27 mouse cellular contexts compared by ENCODE assay signal in genomic region chr9:90695693-90696092, GRCm38 (mm10).
DNase-seq lines count a peak whose midpoint lies in the region; ATAC-seq and TF ChIP-seq lines count a peak whose summit lies in the region.
"Had no signal": no experiment of that assay in that cellular context is flagged by ENCODE, and none has a peak within 500 bp of the region (broad histone marks: within the 10 kb centered on the region; RNA-seq: fewer than 3 reads in every experiment).

No protein-coding gene starts in this region.

- H3K4me2 ChIP-seq in forebrain, embryonic 13.5 days = 0 out of 2 replicates have a peak overlapping the region, but pooled peaks have one; percentile 5
- H3K4me2 ChIP-seq in forebrain, postnatal 0 days (ENCODE audit: low read depth) = no peak overlapping the region
- H3K4me2 ChIP-seq in midbrain, embryonic 13.5 days (replicated peaks) = 0 out of 2 replicates have a peak overlapping the region, but pooled peaks have one; percentile 9
- H3K4me2 ChIP-seq in midbrain, embryonic 11.5 days = no peak overlapping the region
- H3K4me2 ChIP-seq: embryonic facial prominence, embryonic 12.5 days; heart, embryonic 13.5 days; limb, embryonic 13.5 days; liver, embryonic 11.5 days; lung, embryonic 15.5 days; midbrain, embryonic 12.5 days had no signal

- TF ChIP-seq CTCF in forebrain, postnatal 0 days (IDR thresholded peaks at IDR 0.05; ENCODE audit: low read depth) = no peak

- H3K9ac ChIP-seq in forebrain, embryonic 13.5 days = no peak overlapping the region
- no peak overlapping the region for H3K9ac ChIP-seq in forebrain, postnatal 0 days
- H3K9ac ChIP-seq in midbrain, embryonic 13.5 days (replicated peaks) = no peak overlapping the region
- no peak overlapping the region for H3K9ac ChIP-seq in midbrain, embryonic 11.5 days (ENCODE audit: low read length)
- H3K9ac ChIP-seq: embryonic facial prominence, embryonic 12.5 days; heart, embryonic 13.5 days; limb, embryonic 13.5 days; lung, embryonic 15.5 days; midbrain, embryonic 12.5 days had no signal

- H3K36me3 ChIP-seq in forebrain, embryonic 13.5 days (ENCODE audit: poor library complexity, severe bottlenecking) = no peaks in the 10 kb centered on the region
- H3K36me3 ChIP-seq in forebrain, postnatal 0 days (ENCODE audit: insufficient read depth) = no peaks in the 10 kb centered on the region
- no peaks in the 10 kb centered on the region for H3K36me3 ChIP-seq in midbrain, embryonic 13.5 days
- no peaks in the 10 kb centered on the region for H3K36me3 ChIP-seq in midbrain, embryonic 11.5 days (ENCODE audit: control insufficient read depth, insufficient read depth, low read length)
- H3K36me3 ChIP-seq: embryonic facial prominence, embryonic 12.5 days; heart, embryonic 13.5 days; limb, embryonic 13.5 days; lung, embryonic 15.5 days; midbrain, embryonic 12.5 days had no signal

- H3K4me1 ChIP-seq in forebrain, embryonic 13.5 days = peaks cover 27% of the 10 kb centered on the region
- no peaks in the 10 kb centered on the region for H3K4me1 ChIP-seq in forebrain, postnatal 0 days (ENCODE audit: insufficient read depth)
- H3K4me1 ChIP-seq in midbrain, embryonic 13.5 days (replicated peaks) = peaks cover 33% of the 10 kb centered on the region
- H3K4me1 ChIP-seq in midbrain, embryonic 11.5 days (ENCODE audit: control insufficient read depth, insufficient read depth, low read length) = peaks cover 14% of the 10 kb centered on the region
- H3K4me1 ChIP-seq: embryonic facial prominence, embryonic 12.5 days; heart, embryonic 13.5 days; limb, embryonic 13.5 days; lung, embryonic 15.5 days had no signal

- no peak for ATAC-seq in forebrain, embryonic 13.5 days
- ATAC-seq in forebrain, postnatal 0 days = no peak
- no peak for ATAC-seq in midbrain, embryonic 13.5 days
- ATAC-seq in midbrain, embryonic 11.5 days (ENCODE audit: low FRiP score) = no peak
- ATAC-seq: activated CD4-positive, CD25-positive, alpha-beta regulatory T cell, adult 4 months; intestine, embryonic 16.5 days had no signal

- DNase-seq in forebrain, postnatal 0 days = no peak
- no peak for DNase-seq in midbrain, embryonic 11.5 days (ENCODE audit: low spot score, missing footprints)
- peak; percentile 62 for DNase-seq in cerebellum, adult 9-10 months
- peak; percentile 51 to 61 for DNase-seq in cerebellum, postnatal 14 days
- DNase-seq in B cell, adult 2 months = no peak
- DNase-seq: adrenal gland, adult 2 months; embryo, embryonic 11 days; gastrocnemius, postnatal 25 days; heart, adult 11 months; heart, postnatal 10 days; kidney, adult 8-10 months; kidney, postnatal 4 days; right cerebral cortex, postnatal 4 days; thymus, adult 2 months; thymus, postnatal 36 days had no signal

- peaks cover 15% of the 10 kb centered on the region; the same call in 1 of the 2 replicates for H3K27me3 ChIP-seq in forebrain, embryonic 13.5 days
- H3K27me3 ChIP-seq in forebrain, postnatal 0 days (ENCODE audit: insufficient read depth, low read length) = peaks cover 8% of the 10 kb centered on the region; the same call in 1 of the 2 replicates
- H3K27me3 ChIP-seq in midbrain, embryonic 13.5 days = peaks cover 33% of the 10 kb centered on the region
- H3K27me3 ChIP-seq in midbrain, embryonic 11.5 days (ENCODE audit: control insufficient read depth, insufficient read depth, low read length) = peaks cover 13% of the 10 kb centered on the region
- H3K27me3 ChIP-seq: CH12.LX; embryonic facial prominence, embryonic 12.5 days; heart, embryonic 13.5 days; limb, embryonic 13.5 days; lung, embryonic 15.5 days had no signal

- H3K9me3 ChIP-seq in forebrain, embryonic 13.5 days (replicated peaks) = no peaks in the 10 kb centered on the region
- no peaks in the 10 kb centered on the region for H3K9me3 ChIP-seq in forebrain, postnatal 0 days (ENCODE audit: low read length)
- H3K9me3 ChIP-seq in midbrain, embryonic 13.5 days = no peaks in the 10 kb centered on the region
- H3K9me3 ChIP-seq in midbrain, embryonic 11.5 days (ENCODE audit: control insufficient read depth, low read length) = no peaks in the 10 kb centered on the region
- H3K9me3 ChIP-seq: embryonic facial prominence, embryonic 12.5 days; heart, embryonic 13.5 days; limb, embryonic 13.5 days; lung, embryonic 15.5 days; midbrain, embryonic 12.5 days had no signal

- WGBS in forebrain, embryonic 13.5 days = 68% methylated on average over 7 of the region's 7 CpGs
- 82% methylated on average over 7 of the region's 7 CpGs for WGBS in forebrain, postnatal 0 days
- WGBS in midbrain, embryonic 13.5 days = 71% methylated on average over 7 of the region's 7 CpGs
- WGBS in midbrain, embryonic 11.5 days = 75% methylated on average over 7 of the region's 7 CpGs

- no peak overlapping the region for H3K27ac ChIP-seq in forebrain, embryonic 13.5 days
- no peak overlapping the region for H3K27ac ChIP-seq in forebrain, postnatal 0 days (ENCODE audit: low read depth, low read length)
- H3K27ac ChIP-seq in midbrain, embryonic 13.5 days = no peak overlapping the region
- no peak overlapping the region for H3K27ac ChIP-seq in midbrain, embryonic 11.5 days (ENCODE audit: low read depth, low read length)
- H3K27ac ChIP-seq: embryonic facial prominence, embryonic 12.5 days; heart, embryonic 13.5 days; kidney, postnatal 0 days; limb, embryonic 13.5 days; lung, embryonic 15.5 days; midbrain, embryonic 12.5 days had no signal

- no peak overlapping the region for H3K4me3 ChIP-seq in forebrain, embryonic 13.5 days
- no peak overlapping the region for H3K4me3 ChIP-seq in forebrain, postnatal 0 days (ENCODE audit: low read depth, low read length)
- H3K4me3 ChIP-seq in midbrain, embryonic 13.5 days (replicated peaks) = no peak overlapping the region
- H3K4me3 ChIP-seq in midbrain, embryonic 11.5 days (ENCODE audit: low read depth, low read length) = no peak overlapping the region
- H3K4me3 ChIP-seq: embryonic facial prominence, embryonic 12.5 days; heart, embryonic 13.5 days; limb, embryonic 13.5 days; lung, embryonic 15.5 days; midbrain, embryonic 12.5 days had no signal

Comparison
In these comparisons a context has a peak if more than half of its experiments do, and no peak if none do; other contexts are left out.
1. H3K4me2 ChIP-seq: peak in forebrain, embryonic 13.5 days (single experiment) and midbrain, embryonic 13.5 days (single experiment); none in forebrain, postnatal 0 days (single experiment) and midbrain, embryonic 11.5 days (single experiment).
2. DNase-seq: peak in cerebellum, adult 9-10 months (single experiment) and cerebellum, postnatal 14 days (2 of 2); none in forebrain, postnatal 0 days (single experiment), midbrain, embryonic 11.5 days (single experiment) and B cell, adult 2 months (0 of 2).